Mouse (Mus musculus): ENCODE results near the gene Medag. TPM values are rescaled to one million over a fixed set of nuclear protein-coding genes. Genes with fewer than 3 reads are reported as not detected.

Gene Medag
- polyA plus RNA-seq, 1 experiment from 2014 or later, result 1.9 TPM

GRCm38 (mm10) chr5:149386294-149386850, 25.2 kb upstream of the Medag start:
- Histone ChIP-seq H3K4me3 (replicated peaks) (no peak overlapping the region), H3K9me3 (no peaks in the 10 kb centered on the region), H3K27me3 (no peaks in the 10 kb centered on the region), H3K4me2 (replicated peaks) (no peak overlapping the region), H3K4me1 (replicated peaks) (peaks cover 3% of the 10 kb centered on the region), H3K9ac (replicated peaks) (no peak overlapping the region), H3K36me3 (no peaks in the 10 kb centered on the region), H3K27ac (no peak overlapping the region)
- no peak for ATAC-seq
- WGBS, result 88% methylated on average over 5 of the region's 5 CpGs

- Histone ChIP-seq H3K4me3 (replicated peaks) (no peak overlapping the region), H3K4me1 (replicated peaks) (no peaks in the 10 kb centered on the region), H3K4me2 (replicated peaks) (no peak overlapping the region), H3K9me3 (no peaks in the 10 kb centered on the region), H3K9ac (replicated peaks) (no peak overlapping the region), H3K27ac (no peak overlapping the region), H3K36me3 (no peaks in the 10 kb centered on the region), H3K27me3 (no peaks in the 10 kb centered on the region)
- ATAC-seq, result no peak
- WGBS, result 87% methylated on average over 5 of the region's 5 CpGs
These were observed 22.6 kb upstream of the Medag start for GRCm38 (mm10) chr5:149388947-149389346.

- Histone ChIP-seq H3K4me1 (replicated peaks) (no peaks in the 10 kb centered on the region), H3K9me3 (no peaks in the 10 kb centered on the region), H3K4me3 (replicated peaks) (no peak overlapping the region), H3K27me3 (no peaks in the 10 kb centered on the region), H3K9ac (replicated peaks) (no peak overlapping the region), H3K27ac (no peak overlapping the region), H3K36me3 (no peaks in the 10 kb centered on the region), H3K4me2 (replicated peaks) (no peak overlapping the region)
- ATAC-seq, result no peak
- WGBS, result 70% methylated on average over 11 of the region's 11 CpGs
These were observed 21.9 kb upstream of the Medag start for GRCm38 (mm10) chr5:149389548-149390211.

- no peak overlapping the region for H3K4me2 ChIP-seq (replicated peaks)
- H3K9ac ChIP-seq (replicated peaks), result no peak overlapping the region
- H3K4me3 ChIP-seq (replicated peaks), result no peak overlapping the region
- WGBS, result 60% methylated on average over 18 of the region's 18 CpGs
- H3K9me3 ChIP-seq, result no peaks in the 10 kb centered on the region
- no peak overlapping the region for H3K27ac ChIP-seq
- no peak for ATAC-seq
- no peaks in the 10 kb centered on the region for H3K36me3 ChIP-seq
- no peaks in the 10 kb centered on the region for H3K4me1 ChIP-seq (replicated peaks)
- H3K27me3 ChIP-seq, result no peaks in the 10 kb centered on the region
These were observed 19.8 kb upstream of the Medag start for GRCm38 (mm10) chr5:149391574-149392375.

GRCm38 (mm10) chr5:149392420-149392988, 19.0 kb upstream of the Medag start:
- Histone ChIP-seq H3K27me3 (no peaks in the 10 kb centered on the region), H3K4me2 (replicated peaks) (no peak overlapping the region), H3K9ac (replicated peaks) (no peak overlapping the region), H3K4me3 (replicated peaks) (no peak overlapping the region), H3K4me1 (replicated peaks) (no peaks in the 10 kb centered on the region), H3K27ac (no peak overlapping the region), H3K36me3 (no peaks in the 10 kb centered on the region), H3K9me3 (no peaks in the 10 kb centered on the region)
- WGBS, result 86% methylated on average over 6 of the region's 6 CpGs
- ATAC-seq, result no peak

GRCm38 (mm10) chr5:149401446-149401975, 10.0 kb upstream of the Medag start:
- no peak for ATAC-seq
- no peak overlapping the region for H3K27ac ChIP-seq
- no peaks in the 10 kb centered on the region for H3K27me3 ChIP-seq
- no peaks in the 10 kb centered on the region for H3K9me3 ChIP-seq
- no peak overlapping the region for H3K4me3 ChIP-seq (replicated peaks)
- 0 out of 2 replicates have a peak, but pooled peaks cover 2% of the 10 kb centered on the region for H3K4me1 ChIP-seq (replicated peaks)
- no peaks in the 10 kb centered on the region for H3K36me3 ChIP-seq
- WGBS, result 92% methylated on average over 7 of the region's 7 CpGs
- no peak overlapping the region for H3K4me2 ChIP-seq (replicated peaks)
- no peak overlapping the region for H3K9ac ChIP-seq (replicated peaks)

- no peak for ATAC-seq
- H3K9ac ChIP-seq (replicated peaks), result no peak overlapping the region
- no peaks in the 10 kb centered on the region for H3K27me3 ChIP-seq
- H3K4me2 ChIP-seq (replicated peaks), result no peak overlapping the region
- 92% methylated on average over 10 of the region's 10 CpGs for WGBS
- no peaks in the 10 kb centered on the region for H3K9me3 ChIP-seq
- H3K36me3 ChIP-seq, result no peaks in the 10 kb centered on the region
- H3K27ac ChIP-seq, result no peak overlapping the region
- no peak overlapping the region for H3K4me3 ChIP-seq (replicated peaks)
- 0 out of 2 replicates have a peak, but pooled peaks cover 2% of the 10 kb centered on the region for H3K4me1 ChIP-seq (replicated peaks)
These were observed 9.5 kb upstream of the Medag start for GRCm38 (mm10) chr5:149402029-149402428.

GRCm38 (mm10) chr5:149403386-149403785, 8.2 kb upstream of the Medag start:
- ATAC-seq, result no peak
- H3K4me3 ChIP-seq (replicated peaks), result no peak overlapping the region

GRCm38 (mm10) chr5:149404710-149405109, 6.8 kb upstream of the Medag start:
- Histone ChIP-seq H3K27ac (no peak overlapping the region), H3K9me3 (no peaks in the 10 kb centered on the region), H3K4me3 (replicated peaks) (no peak overlapping the region), H3K4me2 (replicated peaks) (no peak overlapping the region), H3K36me3 (no peaks in the 10 kb centered on the region), H3K4me1 (replicated peaks) (no peaks in the 10 kb centered on the region), H3K27me3 (no peaks in the 10 kb centered on the region), H3K9ac (replicated peaks) (no peak overlapping the region)
- WGBS, result 83% methylated on average over 5 of the region's 5 CpGs
- ATAC-seq, result no peak

More at GRCm38 (mm10) chr5:149403386-149403785, 8.2 kb upstream of the Medag start:
- H3K9ac ChIP-seq (replicated peaks), result no peak overlapping the region
- H3K9me3 ChIP-seq, result no peaks in the 10 kb centered on the region
- no peak overlapping the region for H3K27ac ChIP-seq
- no peaks in the 10 kb centered on the region for H3K27me3 ChIP-seq
- 77% methylated on average over 5 of the region's 5 CpGs for WGBS
- H3K4me2 ChIP-seq (replicated peaks), result no peak overlapping the region
- 0 out of 2 replicates have a peak, but pooled peaks cover 2% of the 10 kb centered on the region for H3K4me1 ChIP-seq (replicated peaks)
- H3K36me3 ChIP-seq, result no peaks in the 10 kb centered on the region

- H3K4me3 ChIP-seq (replicated peaks), result no peak overlapping the region
- no peak overlapping the region for H3K27ac ChIP-seq
- 80% methylated on average over 8 of the region's 8 CpGs for WGBS
- H3K9me3 ChIP-seq, result no peaks in the 10 kb centered on the region
- no peak for ATAC-seq
- no peaks in the 10 kb centered on the region for H3K27me3 ChIP-seq
- H3K4me1 ChIP-seq (replicated peaks), result peaks cover 13% of the 10 kb centered on the region
- H3K4me2 ChIP-seq (replicated peaks), result no peak overlapping the region
- no peaks in the 10 kb centered on the region for H3K36me3 ChIP-seq
- H3K9ac ChIP-seq (replicated peaks), result no peak overlapping the region
These were observed 4.7 kb upstream of the Medag start for GRCm38 (mm10) chr5:149406791-149407276.

GRCm38 (mm10) chr5:149409502-149409901, 2.0 kb upstream of the Medag start:
- Histone ChIP-seq H3K4me1 (replicated peaks) (peaks cover 27% of the 10 kb centered on the region), H3K27me3 (peaks cover 8% of the 10 kb centered on the region), H3K9ac (replicated peaks) (no peak overlapping the region), H3K4me3 (replicated peaks) (no peak overlapping the region), H3K9me3 (no peaks in the 10 kb centered on the region), H3K4me2 (replicated peaks) (no peak overlapping the region), H3K36me3 (no peaks in the 10 kb centered on the region), H3K27ac (no peak overlapping the region)
- 92% methylated on average over 3 of the region's 3 CpGs for WGBS
- no peak for ATAC-seq
